Mouse (Mus musculus) CH12.LX (cell line): ENCODE measurements around the gene 6030408B16Rik.

Source experiments
- BHLHE40 ChIP-seq: IDR thresholded peaks from 2 replicates; pipeline ENCODE4 v1.6.1; 2011; ENCODE audit warnings: mild to moderate bottlenecking, low read depth, low read length, improper control_type of control experiment
- CHD1 ChIP-seq: IDR thresholded peaks from 2 replicates; pipeline ENCODE4 v1.6.1; 2012; ENCODE audit warnings: low read depth, low read length, improper control_type of control experiment, inconsistent platforms
- CHD2 ChIP-seq: IDR thresholded peaks from 2 replicates; pipeline ENCODE4 v1.6.1; 2011; ENCODE audit warnings: low read length, improper control_type of control experiment
- CTCF ChIP-seq, 2 experiments: IDR thresholded peaks in 1 of 2; conservative IDR thresholded peaks in 1 of 2; 2 replicates each; pipeline ENCODE4 v1.5.1; 2011 to 2012; ENCODE audit warnings: low read depth in 2 of 2, low read length in 2 of 2, improper control_type of control experiment in 1 of 2, inconsistent platforms in 1 of 2, mild to moderate bottlenecking in 1 of 2, moderate library complexity in 1 of 2
- JUND ChIP-seq: conservative IDR thresholded peaks from 2 replicates; pipeline ENCODE4 v1.6.1; 2011; ENCODE audit warnings: low read depth, low read length, improper control_type of control experiment
- MAFK ChIP-seq: IDR thresholded peaks from 2 replicates; pipeline ENCODE4 v1.6.1; 2011; ENCODE audit warnings: low read length, improper control_type of control experiment; ENCODE audit not compliant: insufficient replicate concordance
- MXI1 ChIP-seq: IDR thresholded peaks from 2 replicates; pipeline ENCODE4 v1.6.1; 2011; ENCODE audit warnings: mild to moderate bottlenecking, low read depth, low read length, improper control_type of control experiment
- POLR2A ChIP-seq: IDR thresholded peaks from 2 replicates; pipeline ENCODE4 v1.6.1; 2011; ENCODE audit warnings: low read depth, mild to moderate bottlenecking, improper control_type of control experiment, low read length
- RAD21 ChIP-seq: IDR thresholded peaks from 2 replicates; pipeline ENCODE4 v1.6.1; 2011; ENCODE audit warnings: low read depth, mild to moderate bottlenecking, low read length, improper control_type of control experiment, moderate library complexity
- TBP ChIP-seq: conservative IDR thresholded peaks from 2 replicates; pipeline ENCODE4 v1.6.1; 2011; ENCODE audit warnings: low read depth, low read length, improper control_type of control experiment
- TCF12 ChIP-seq: IDR thresholded peaks from 2 replicates; pipeline ENCODE4 v1.6.1; 2014; ENCODE audit warnings: low read depth, mild to moderate bottlenecking, inconsistent platforms, low read length, improper control_type of control experiment
- USF1 ChIP-seq: IDR thresholded peaks from 2 replicates; pipeline ENCODE4 v1.6.1; 2014; ENCODE audit warnings: low read depth, mild to moderate bottlenecking, inconsistent platforms, low read length, improper control_type of control experiment
- ZC3H11A ChIP-seq: IDR thresholded peaks from 2 replicates; pipeline ENCODE4 v1.6.1; 2012; ENCODE audit warnings: low read depth, mild to moderate bottlenecking, inconsistent platforms, low read length, improper control_type of control experiment

DNA sequence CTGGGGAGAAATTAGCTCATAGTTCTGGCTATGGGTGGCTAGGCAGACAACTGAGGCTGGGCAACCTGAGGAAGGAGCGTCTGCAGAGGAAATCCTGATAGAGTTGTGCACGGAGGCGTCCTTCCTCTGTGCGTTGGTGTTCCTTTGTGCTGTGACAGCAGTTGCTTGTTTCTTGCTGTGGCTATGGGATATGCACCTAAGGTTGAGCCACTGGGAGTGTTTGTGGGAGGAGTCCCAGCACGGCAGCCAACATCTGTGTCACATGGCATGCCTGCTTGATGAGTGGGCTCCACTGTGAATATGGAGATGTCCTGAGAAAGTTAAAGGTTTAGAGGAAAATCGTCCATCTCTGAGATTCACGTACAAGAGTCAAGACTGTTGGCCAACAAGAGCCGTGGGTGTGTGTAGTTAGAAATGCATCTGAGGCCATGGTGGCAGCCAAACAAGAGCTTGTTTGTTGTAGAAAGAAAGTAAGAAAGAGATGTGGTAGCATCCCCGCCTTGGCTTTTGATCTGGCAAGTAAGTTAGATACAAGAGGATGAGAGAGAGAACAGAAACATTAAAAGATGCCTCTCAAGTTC, 42.7 kb upstream of the 6030408B16Rik start:
- TF ChIP-seq JUND (no peak), TBP (no peak), TCF12 (no peak), MAFK (no peak), POLR2A (no peak), RAD21 (no peak), CTCF (conservative IDR thresholded peaks at IDR 0.05 in 1 of 2, IDR thresholded peaks at IDR 0.05 in 1 of 2; ENCODE audit: low read depth in 2 of 2, low read length in 2 of 2) (no peak), CHD1 (no peak), ZC3H11A (no peak), BHLHE40 (no peak), CHD2 (no peak), USF1 (no peak), MXI1 (no peak)
